Mouse (Mus musculus): ENCODE results near the gene Gm37240.
"Not testable (repeated sequence)": the region's sequence is repeated elsewhere in the genome, so short reads cannot be mapped to it uniquely, and the experiment has no call there.

Gene Gm37240

GRCm38 (mm10) chr3:84861817-84862216, 1025.5 kb downstream of the Gm37240 start:
- DNase-seq (ENCODE audit: extremely low spot score, low read depth, low spot score) = not testable (repeated sequence)

- no peak for DNase-seq (ENCODE audit: extremely low spot score, low read depth, low spot score)
These were observed 1026.6 kb downstream of the Gm37240 start for GRCm38 (mm10) chr3:84860669-84861068.

GRCm38 (mm10) chr3:84854440-84854839, 1032.9 kb downstream of the Gm37240 start:
- DNase-seq (ENCODE audit: extremely low spot score, low read depth, low spot score) = no peak

GRCm38 (mm10) chr3:84852877-84853276, 1034.4 kb downstream of the Gm37240 start:
- no peak for DNase-seq (ENCODE audit: extremely low spot score, low read depth, low spot score)

GRCm38 (mm10) chr3:84851801-84852200, 1035.5 kb downstream of the Gm37240 start:
- DNase-seq (ENCODE audit: extremely low spot score, low read depth, low spot score) = no peak

GRCm38 (mm10) chr3:84850418-84850817, 1036.9 kb downstream of the Gm37240 start:
- DNase-seq (ENCODE audit: extremely low spot score, low read depth, low spot score) = no peak

- no peak for DNase-seq (ENCODE audit: extremely low spot score, low read depth, low spot score)
These were observed 1038.5 kb downstream of the Gm37240 start for GRCm38 (mm10) chr3:84848798-84849197.

GRCm38 (mm10) chr3:84843594-84843993, 1043.7 kb downstream of the Gm37240 start:
- peak; percentile 24 for DNase-seq (ENCODE audit: extremely low spot score, low read depth, low spot score)

GRCm38 (mm10) chr3:84842793-84843192, 1044.5 kb downstream of the Gm37240 start:
- no peak for DNase-seq (ENCODE audit: extremely low spot score, low read depth, low spot score)

- no peak for DNase-seq (ENCODE audit: extremely low spot score, low read depth, low spot score)
These were observed 1046.0 kb downstream of the Gm37240 start for GRCm38 (mm10) chr3:84841271-84841670.

GRCm38 (mm10) chr3:84839499-84839898, 1047.8 kb downstream of the Gm37240 start:
- DNase-seq (ENCODE audit: extremely low spot score, low read depth, low spot score) = no peak

- no peak for DNase-seq (ENCODE audit: extremely low spot score, low read depth, low spot score)
These were observed 1049.3 kb downstream of the Gm37240 start for GRCm38 (mm10) chr3:84837984-84838383.

GRCm38 (mm10) chr3:84836029-84836428, 1051.3 kb downstream of the Gm37240 start:
- DNase-seq (ENCODE audit: extremely low spot score, low read depth, low spot score) = no peak

GRCm38 (mm10) chr3:84829366-84829765, 1058.0 kb downstream of the Gm37240 start:
- DNase-seq (ENCODE audit: extremely low spot score, low read depth, low spot score) = no peak

GRCm38 (mm10) chr3:84827617-84828016, 1059.7 kb downstream of the Gm37240 start:
- DNase-seq (ENCODE audit: extremely low spot score, low read depth, low spot score) = no peak

GRCm38 (mm10) chr3:84826938-84827337, 1060.4 kb downstream of the Gm37240 start:
- no peak for DNase-seq (ENCODE audit: extremely low spot score, low read depth, low spot score)

- no peak for DNase-seq (ENCODE audit: extremely low spot score, low read depth, low spot score)
These were observed 1060.9 kb downstream of the Gm37240 start for GRCm38 (mm10) chr3:84826405-84826804.

GRCm38 (mm10) chr3:84825990-84826389, 1061.3 kb downstream of the Gm37240 start:
- no peak for DNase-seq (ENCODE audit: extremely low spot score, low read depth, low spot score)

- no peak for DNase-seq (ENCODE audit: extremely low spot score, low read depth, low spot score)
These were observed 1066.6 kb downstream of the Gm37240 start for GRCm38 (mm10) chr3:84820654-84821201.

GRCm38 (mm10) chr3:84816951-84817350, 1070.4 kb downstream of the Gm37240 start:
- DNase-seq (ENCODE audit: extremely low spot score, low read depth, low spot score) = no peak

- no peak for DNase-seq (ENCODE audit: extremely low spot score, low read depth, low spot score)
These were observed 1071.9 kb downstream of the Gm37240 start for GRCm38 (mm10) chr3:84815461-84815860.

GRCm38 (mm10) chr3:84814762-84815381, 1072.4 kb downstream of the Gm37240 start, which contains the start of gene Fbxw7:
Fbxw7 (plus strand) TSS chr3:84815268.
- no peak for DNase-seq (ENCODE audit: extremely low spot score, low read depth, low spot score)
